12 mouse cellular contexts compared by ENCODE assay signal in the genomic region with DNA sequence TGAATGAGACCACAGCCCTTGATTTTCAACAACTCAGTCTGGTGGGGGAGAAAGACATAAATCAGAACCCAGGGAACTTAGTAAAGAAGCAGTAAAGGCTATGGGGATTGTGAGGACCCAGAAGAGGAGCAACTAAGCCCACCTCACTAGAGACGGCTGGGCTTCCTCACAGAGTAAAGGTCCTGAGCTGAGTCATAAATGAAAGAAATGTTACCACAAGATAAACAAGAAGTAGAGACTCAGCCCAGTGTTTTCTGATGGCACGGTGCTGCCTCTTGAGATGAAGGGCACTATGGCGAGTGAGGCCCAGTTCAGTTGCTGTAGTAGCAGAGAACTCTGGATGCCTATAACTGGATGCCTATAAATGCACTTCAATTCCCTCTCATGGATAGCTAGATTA. TPM values are rescaled to one million over a fixed set of nuclear protein-coding genes. Genes with fewer than 3 reads are reported as not detected.
DNase-seq lines count a peak whose midpoint lies in the region; ATAC-seq and TF ChIP-seq lines count a peak whose summit lies in the region.
"Had no signal": no experiment of that assay in that cellular context is flagged by ENCODE, and none has a peak within 500 bp of the region (broad histone marks: within the 10 kb centered on the region; RNA-seq: fewer than 3 reads in every experiment).

No protein-coding gene starts in this region.

- intact Hi-C loops in left cerebral cortex, adult 2 months (cut with DNase I), result loop anchor here (2.0 kb wide), 1 partner anchor 30 kb away; no protein-coding TSS in a partner anchor

- no peak overlapping the region for H3K4me3 ChIP-seq in left cerebral cortex, adult 2 months
- H3K4me3 ChIP-seq in liver, embryonic 12.5 days, result no peak overlapping the region; the same call in 1 of the 2 replicates
- no peak overlapping the region for H3K4me3 ChIP-seq in stomach, embryonic 14.5 days (ENCODE audit: low read depth, low read length)
- H3K4me3 ChIP-seq: embryonic facial prominence, embryonic 12.5 days had no signal

- peak overlapping the region; percentile 56 for H3K4me2 ChIP-seq in liver, embryonic 12.5 days
- H3K4me2 ChIP-seq in stomach, embryonic 14.5 days (replicated peaks; ENCODE audit: low read depth, low read length), result no peak overlapping the region
- H3K4me2 ChIP-seq: embryonic facial prominence, embryonic 12.5 days had no signal

- H3K27ac ChIP-seq in left cerebral cortex, adult 2 months, result peak overlapping the region; percentile 51; the same call in 1 of the 2 replicates
- H3K27ac ChIP-seq in liver, embryonic 12.5 days, result peak overlapping the region; percentile 91
- H3K27ac ChIP-seq in stomach, embryonic 14.5 days (ENCODE audit: low read length), result no peak overlapping the region
- H3K27ac ChIP-seq: embryonic facial prominence, embryonic 12.5 days; kidney, postnatal 0 days had no signal

- ATAC-seq in common myeloid progenitor, adult 5-6 weeks (replicated peaks; ENCODE audit: low read depth, poor library complexity, severe bottlenecking), result peak; percentile 62
- ATAC-seq in liver, embryonic 12.5 days, result peak; percentile 85
- ATAC-seq in stomach, embryonic 14.5 days (ENCODE audit: insufficient number of reproducible peaks, insufficient read depth, low FRiP score, low read depth), result peak; percentile 23; the same call in 1 of the 2 replicates

- WGBS in liver, embryonic 12.5 days (ENCODE audit: insufficient replicate concordance), result 14% methylated on average over 3 of the region's 3 CpGs
- 52% methylated on average over 3 of the region's 3 CpGs for WGBS in stomach, embryonic 14.5 days

- peak overlapping the region; percentile 52 for H3K9ac ChIP-seq in liver, embryonic 12.5 days
- H3K9ac ChIP-seq in stomach, embryonic 14.5 days (replicated peaks; ENCODE audit: low read depth, low read length), result no peak overlapping the region
- H3K9ac ChIP-seq: embryonic facial prominence, embryonic 12.5 days had no signal

- H3K36me3 ChIP-seq in liver, embryonic 12.5 days, result peaks cover 26% of the 10 kb centered on the region
- no peaks in the 10 kb centered on the region for H3K36me3 ChIP-seq in stomach, embryonic 14.5 days (ENCODE audit: control insufficient read depth, insufficient read depth, low read length)
- H3K36me3 ChIP-seq: embryonic facial prominence, embryonic 12.5 days had no signal

- no peak for DNase-seq in left cerebral cortex, adult 2 months (ENCODE audit: extremely low spot score in 1 of 2, low spot score in 2 of 2)
- DNase-seq in left cerebral cortex, adult 8-10 months (ENCODE audit: low spot score in 2 of 2), result no peak
- DNase-seq in urinary bladder, postnatal 25 days (ENCODE audit: low spot score), result no peak
- no peak for DNase-seq in cerebellum, postnatal 4 days (ENCODE audit: low spot score in 2 of 2)
- DNase-seq: adrenal gland, postnatal 10 days; cerebellum, adult 11 months; lung, adult 2 months had no signal

- H3K9me3 ChIP-seq in liver, embryonic 12.5 days (replicated peaks), result no peaks in the 10 kb centered on the region
- no peaks in the 10 kb centered on the region for H3K9me3 ChIP-seq in stomach, embryonic 14.5 days (ENCODE audit: control insufficient read depth, low read depth, low read length)
- H3K9me3 ChIP-seq: embryonic facial prominence, embryonic 12.5 days had no signal

- TF ChIP-seq CTCF in left cerebral cortex, adult 2 months (IDR thresholded peaks at IDR 0.05), result no peak

- peaks cover 93% of the 10 kb centered on the region for H3K4me1 ChIP-seq in liver, embryonic 12.5 days
- H3K4me1 ChIP-seq in stomach, embryonic 14.5 days (ENCODE audit: control insufficient read depth, insufficient read depth, low read length), result peaks cover 7% of the 10 kb centered on the region; the same call in 1 of the 2 replicates
- H3K4me1 ChIP-seq: embryonic facial prominence, embryonic 12.5 days had no signal

- H3K27me3 ChIP-seq in liver, embryonic 12.5 days (replicated peaks), result no peaks in the 10 kb centered on the region
- no peaks in the 10 kb centered on the region for H3K27me3 ChIP-seq in stomach, embryonic 14.5 days (ENCODE audit: control insufficient read depth, insufficient read depth, low read length)
- H3K27me3 ChIP-seq: embryonic facial prominence, embryonic 12.5 days had no signal

RNA-seq across cellular contexts. Expression of a gene that starts 32.4 kb away (rescaled TPM):
- total RNA-seq in left cerebral cortex, adult 2 months (2021), result 10 to 100 TPM; 44.2 to 45.7 TPM
- total RNA-seq in left cerebral cortex, adult 8-10 months (2022), result 10 to 100 TPM; 41.9 to 54.0 (median 49.3) TPM
- 22.9 and 34.0 TPM in 2 replicates for total RNA-seq in common myeloid progenitor, adult 5-6 weeks (2017)
- polyA plus RNA-seq in liver, embryonic 12.5 days (2016; fragmentation: Nextera tagmentation; extraction: Ambion mirVana), result 59.6 and 66.2 TPM in 2 replicates
- polyA plus RNA-seq in stomach, embryonic 14.5 days (2014; fragmentation: Nextera tagmentation; extraction: Ambion mirVana), result 11.2 and 11.3 TPM in 2 replicates

Comparison
In these comparisons a context has a peak if more than half of its experiments do, and no peak if none do; other contexts are left out.
1. ATAC-seq: peak in every context shown above with its lines; median percentile 85 in liver, embryonic 12.5 days; 62 in common myeloid progenitor, adult 5-6 weeks; 23 in stomach, embryonic 14.5 days.